Mouse (Mus musculus): ENCODE data around the gene Gstm6.

GRCm38 (mm10) chr3:107939830-107940229 is 3.7 kb downstream of the Gstm6 start:
- TF ChIP-seq CTCF (conservative IDR thresholded peaks at IDR 0.05; ENCODE audit: insufficient read depth, insufficient read length, low read depth, low read length) (no peak), POLR2A (IDR thresholded peaks at IDR 0.05; ENCODE audit: low read depth, low read length) (no peak)
